Mouse (Mus musculus): ENCODE data around the gene Thoc3.

DNA sequence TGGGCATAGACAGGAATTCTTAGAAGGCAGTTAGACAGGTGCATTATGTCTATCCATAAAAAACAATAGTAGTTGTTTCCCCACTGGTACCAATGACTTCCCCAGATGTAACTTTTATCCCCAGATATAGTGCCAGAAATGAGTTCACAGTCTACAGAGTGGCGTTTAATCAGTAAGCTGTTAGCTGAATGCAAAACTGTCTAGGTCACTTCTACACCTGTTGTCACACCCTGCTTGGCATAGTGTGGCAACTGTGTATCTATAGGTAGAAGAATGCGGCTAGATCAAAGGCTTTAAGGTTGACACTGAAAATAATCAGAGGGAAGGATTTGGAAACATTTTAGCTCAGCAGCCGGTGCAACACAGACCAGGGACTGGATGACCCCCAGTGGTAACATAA is 29.8 kb downstream of the Thoc3 start:
- TF ChIP-seq CTCF (IDR thresholded peaks at IDR 0.05; ENCODE audit: insufficient read depth, low read depth, low read length) (no peak), POLR2A (IDR thresholded peaks at IDR 0.05; ENCODE audit: insufficient read depth, low read depth, low read length) (no peak)

Data from olfactory bulb, adult 2 months (tissue).